Mouse (Mus musculus): ENCODE data around the gene Rfng. TPM values are rescaled to one million over a fixed set of nuclear protein-coding genes. Genes with fewer than 3 reads are reported as not detected.

The Rfng gene
- polyA plus RNA-seq, 1 experiment from 2014 or later, result 50.7 TPM

DNA sequence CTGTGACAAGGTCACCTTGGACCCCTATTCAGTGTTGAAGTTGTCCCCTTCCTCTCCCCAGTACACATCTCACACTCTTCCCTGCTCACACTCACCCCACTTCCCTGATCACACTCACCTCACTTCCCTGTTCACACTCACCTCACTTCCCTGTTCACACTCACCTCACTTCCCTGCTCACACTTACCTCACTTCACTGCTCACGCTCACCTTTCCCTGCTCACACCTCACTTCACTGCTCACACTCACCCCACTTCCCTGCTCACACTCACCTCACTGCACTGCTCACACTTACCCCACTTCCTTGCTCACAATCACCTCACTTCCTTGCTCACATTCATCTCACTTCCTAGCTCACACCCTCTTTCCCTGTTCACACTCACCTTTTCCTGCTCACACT lies 52.6 kb downstream of the Rfng start:
- 80% methylated on average over 1 of the region's 1 CpGs for WGBS
- Histone ChIP-seq H3K36me3 (no peaks in the 10 kb centered on the region), H3K9ac (no peak overlapping the region), H3K27ac (peak overlapping the region; percentile 66), H3K4me1 (peaks cover 34% of the 10 kb centered on the region), H3K4me2 (no peak overlapping the region; the same call in 1 of the 2 replicates), H3K4me3 (no peak overlapping the region), H3K27me3 (0 out of 2 replicates have a peak, but pooled peaks cover 2% of the 10 kb centered on the region), H3K9me3 (no peaks in the 10 kb centered on the region)
- ATAC-seq (ENCODE audit: insufficient number of reproducible peaks, low FRiP score, low TSS enrichment, low read depth), result no peak

Other genes starting within 250 kb of the Rfng start
- gene Mcrip1, start 234.5 kb downstream of the Rfng start, polyA plus RNA-seq (2015; fragmentation: Nextera tagmentation; extraction: Ambion mirVana), result 237 and 239 TPM in 2 replicates
- gene Ppp1r27, start 233.1 kb downstream of the Rfng start, polyA plus RNA-seq (2015; fragmentation: Nextera tagmentation; extraction: Ambion mirVana), result 3.2 and 11.9 TPM in 2 replicates
- gene P4hb, start 211.0 kb downstream of the Rfng start, polyA plus RNA-seq (2015; fragmentation: Nextera tagmentation; extraction: Ambion mirVana), result 1,021 and 1,099 TPM in 2 replicates
- gene Arhgdia, start 202.6 kb downstream of the Rfng start, polyA plus RNA-seq (2015; fragmentation: Nextera tagmentation; extraction: Ambion mirVana), result 581 and 641 TPM in 2 replicates
- 342 and 405 TPM in 2 replicates for gene Alyref, start 185.8 kb downstream of the Rfng start, polyA plus RNA-seq (2015; fragmentation: Nextera tagmentation; extraction: Ambion mirVana)
- 212 and 215 TPM in 2 replicates for gene Anapc11, start 185.8 kb downstream of the Rfng start, polyA plus RNA-seq (2015; fragmentation: Nextera tagmentation; extraction: Ambion mirVana)
- 2.2 and 2.9 TPM in 2 replicates for gene Npb, start 175.7 kb downstream of the Rfng start, polyA plus RNA-seq (2015; fragmentation: Nextera tagmentation; extraction: Ambion mirVana)
- gene Pcyt2, start 166.3 kb downstream of the Rfng start, polyA plus RNA-seq (2015; fragmentation: Nextera tagmentation; extraction: Ambion mirVana), result 130 and 136 TPM in 2 replicates
- 32.9 and 33.4 TPM in 2 replicates for gene Sirt7, start 159.0 kb downstream of the Rfng start, polyA plus RNA-seq (2015; fragmentation: Nextera tagmentation; extraction: Ambion mirVana)
- gene Mafg, start 150.6 kb downstream of the Rfng start, polyA plus RNA-seq (2015; fragmentation: Nextera tagmentation; extraction: Ambion mirVana), result 26.6 and 32.9 TPM in 2 replicates
- 61.6 and 72.1 TPM in 2 replicates for gene Pycr1, start 140.4 kb downstream of the Rfng start, polyA plus RNA-seq (2015; fragmentation: Nextera tagmentation; extraction: Ambion mirVana)
- 0.61 and 4.0 TPM in 2 replicates for gene Myadml2, start 136.0 kb downstream of the Rfng start, polyA plus RNA-seq (2015; fragmentation: Nextera tagmentation; extraction: Ambion mirVana)
- gene Notum, start 123.0 kb downstream of the Rfng start, polyA plus RNA-seq (2015; fragmentation: Nextera tagmentation; extraction: Ambion mirVana), result 4.8 and 5.4 TPM in 2 replicates
- gene Aspscr1, start 111.2 kb downstream of the Rfng start, polyA plus RNA-seq (2015; fragmentation: Nextera tagmentation; extraction: Ambion mirVana), result 107 TPM in 2 replicates
- 156 and 166 TPM in 2 replicates for gene Cenpx, start 70.5 kb downstream of the Rfng start, polyA plus RNA-seq (2015; fragmentation: Nextera tagmentation; extraction: Ambion mirVana)
- gene Lrrc45, start 70.3 kb downstream of the Rfng start, polyA plus RNA-seq (2015; fragmentation: Nextera tagmentation; extraction: Ambion mirVana), result 63.7 and 65.9 TPM in 2 replicates
- 44.4 and 56.4 TPM in 2 replicates for gene Rac3, start 62.7 kb downstream of the Rfng start, polyA plus RNA-seq (2015; fragmentation: Nextera tagmentation; extraction: Ambion mirVana)
- gene Dcxr, start 56.9 kb downstream of the Rfng start, polyA plus RNA-seq (2015; fragmentation: Nextera tagmentation; extraction: Ambion mirVana), result 18.2 and 20.2 TPM in 2 replicates
- gene Cbr2, start 52.1 kb downstream of the Rfng start, polyA plus RNA-seq (2015; fragmentation: Nextera tagmentation; extraction: Ambion mirVana), result 12.6 and 16.7 TPM in 2 replicates
- 2.3 and 3.5 TPM in 2 replicates for gene Hmga1b, start 21.4 kb downstream of the Rfng start, polyA plus RNA-seq (2015; fragmentation: Nextera tagmentation; extraction: Ambion mirVana)
- 205 and 207 TPM in 2 replicates for gene Gps1, start 65 bp upstream of the Rfng start, polyA plus RNA-seq (2015; fragmentation: Nextera tagmentation; extraction: Ambion mirVana)
- 59.0 and 61.9 TPM in 2 replicates for gene Dus1l, start 12.2 kb upstream of the Rfng start, polyA plus RNA-seq (2015; fragmentation: Nextera tagmentation; extraction: Ambion mirVana)
- 41.8 and 45.5 TPM in 2 replicates for gene Fasn, start 40.3 kb upstream of the Rfng start, polyA plus RNA-seq (2015; fragmentation: Nextera tagmentation; extraction: Ambion mirVana)
- gene Ccdc57, start 148.7 kb upstream of the Rfng start, polyA plus RNA-seq (2015; fragmentation: Nextera tagmentation; extraction: Ambion mirVana), result 4.4 and 4.9 TPM in 2 replicates
- gene Slc16a3, start 164.3 kb upstream of the Rfng start, polyA plus RNA-seq (2015; fragmentation: Nextera tagmentation; extraction: Ambion mirVana), result 92.3 and 95.8 TPM in 2 replicates
- gene Csnk1d, start 207.1 kb upstream of the Rfng start, polyA plus RNA-seq (2015; fragmentation: Nextera tagmentation; extraction: Ambion mirVana), result 104 and 120 TPM in 2 replicates

Data from limb, embryonic 15.5 days (tissue).